Mouse (Mus musculus) liver, adult 2 months (tissue): ENCODE data around the gene Hecw2. TPM values are rescaled to one million over a fixed set of nuclear protein-coding genes. Genes with fewer than 3 reads are reported as not detected.

Experiments used
- DNase-seq: peaks from one replicate; pipeline ENCODE4 v3.0.0-alpha.2; 2011; ENCODE audit warnings: low read depth, low spot score; ENCODE audit errors: extremely low read depth
- H3K27ac ChIP-seq: fragments of 200-500 bp; replicated peaks from 2 replicates; pipeline ENCODE4 v1.5.1; 2012; ENCODE audit warnings: low read depth, mild to moderate bottlenecking, control low read depth, inconsistent platforms, low read length; ENCODE audit not compliant: insufficient read depth
- H3K27me3 ChIP-seq: fragments of 200-500 bp; 2 replicates; pipeline ENCODE4 v1.6.1; 2012; ENCODE audit warnings: mild to moderate bottlenecking, moderate library complexity, low read length, inconsistent platforms; ENCODE audit not compliant: control insufficient read depth, insufficient read depth
- H3K36me3 ChIP-seq: fragments of 200-500 bp; 2 replicates; pipeline ENCODE4 v1.6.1; 2012; ENCODE audit warnings: low read length, inconsistent platforms; ENCODE audit not compliant: control insufficient read depth, insufficient read depth
- H3K4me1 ChIP-seq: fragments of 200-500 bp; 2 replicates; pipeline ENCODE4 v1.6.1; 2011; ENCODE audit warnings: low read length; ENCODE audit not compliant: control insufficient read depth, insufficient read depth
- H3K4me3 ChIP-seq: fragments of 200-500 bp; 2 replicates; pipeline ENCODE4 v1.5.1; 2011; ENCODE audit warnings: low read depth, mild to moderate bottlenecking, control low read depth, low read length, moderate library complexity; ENCODE audit not compliant: insufficient read depth
- H3K79me2 ChIP-seq: fragments of 200-500 bp; 2 replicates; pipeline ENCODE4 v1.6.1; 2012; ENCODE audit warnings: inconsistent platforms, mild to moderate bottlenecking, low read length, moderate library complexity; ENCODE audit not compliant: control insufficient read depth, insufficient read depth
- H3K9ac ChIP-seq: fragments of 200-500 bp; 2 replicates; pipeline ENCODE4 v1.6.1; 2012; ENCODE audit warnings: low read depth, mild to moderate bottlenecking, control low read depth, inconsistent platforms, low read length
- CTCF ChIP-seq: fragments of 200-500 bp; IDR thresholded peaks from 2 replicates; pipeline ENCODE4 v1.5.1; 2011; ENCODE audit warnings: low read depth, low read length, control low read depth
- POLR2A ChIP-seq: fragments of 200-500 bp; IDR thresholded peaks from 2 replicates; pipeline ENCODE4 v1.6.1; 2011; ENCODE audit warnings: low read length, control low read depth; ENCODE audit not compliant: insufficient read depth; ENCODE audit errors: extremely low read depth
- WGBS: fragments of 180-500 bp; shearing (Covaris S2); methylation state at CpG from one replicate; pipeline ENCODE4 v1.1.7; 2018; 5-methylcytosine and 5-hydroxymethylcytosine counted together
- polyA plus RNA-seq: library from polyadenylated mRNA; depleted of rRNA; stranded (reverse); fragments of >200 nt; gene quantifications from 2 replicates; pipeline ENCODE4 v1.2.3, GENCODE M21; 2012
- total RNA-seq: library from RNA; depleted of rRNA; stranded (reverse); fragments of >200 nt; gene quantifications from 2 replicates; pipeline ENCODE4 v1.2.3, GENCODE M21; 2014

Gene Hecw2
- total and polyA plus RNA-seq, 2 experiments, result 0.38 to 2.9 TPM

- no peaks in the 10 kb centered on the region for H3K79me2 ChIP-seq
- H3K36me3 ChIP-seq, result no peaks in the 10 kb centered on the region
- no peak overlapping the region for H3K9ac ChIP-seq
- WGBS, result 56% methylated on average over 3 of the region's 3 CpGs
- TF ChIP-seq POLR2A (no peak), CTCF (no peak)
- H3K27ac ChIP-seq, result no peak overlapping the region
- no peaks in the 10 kb centered on the region for H3K27me3 ChIP-seq
- no peak overlapping the region for H3K4me3 ChIP-seq
- DNase-seq, result no peak
- no peaks in the 10 kb centered on the region for H3K4me1 ChIP-seq
These were observed 328.5 kb downstream of the Hecw2 start for GRCm38 (mm10) chr1:53866374-53866902.

DNA sequence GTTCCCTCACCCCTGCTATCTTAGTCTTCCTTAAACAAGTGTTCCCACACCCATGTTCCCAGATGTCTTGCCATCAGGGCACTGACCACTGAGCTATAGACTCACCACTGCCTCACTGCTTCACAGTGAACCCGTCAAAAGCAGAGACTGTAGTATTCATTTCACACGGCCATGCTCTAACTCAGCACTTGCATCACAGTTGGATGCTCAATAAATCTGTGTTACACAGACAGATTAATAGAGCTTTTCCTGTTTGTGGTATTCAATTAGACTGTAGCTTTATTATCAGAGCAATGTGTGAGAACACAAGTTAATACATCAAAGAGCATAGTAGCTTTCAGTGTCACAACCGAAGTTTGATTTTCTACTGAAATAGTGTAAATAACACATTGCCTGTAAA, 330.9 kb downstream of the Hecw2 start:
- TF ChIP-seq CTCF, result no peak
- TF ChIP-seq POLR2A, result no peak
- DNase-seq, result no peak
- Histone ChIP-seq H3K79me2 (no peaks in the 10 kb centered on the region), H3K4me1 (no peaks in the 10 kb centered on the region), H3K4me3 (no peak overlapping the region), H3K27ac (no peak overlapping the region), H3K9ac (no peak overlapping the region), H3K27me3 (no peaks in the 10 kb centered on the region), H3K36me3 (no peaks in the 10 kb centered on the region)
- WGBS, result 87% methylated on average over 3 of the region's 3 CpGs

- Histone ChIP-seq H3K27ac (no peak overlapping the region), H3K9ac (no peak overlapping the region), H3K27me3 (no peaks in the 10 kb centered on the region), H3K4me1 (no peaks in the 10 kb centered on the region), H3K79me2 (no peaks in the 10 kb centered on the region), H3K4me3 (no peak overlapping the region), H3K36me3 (no peaks in the 10 kb centered on the region)
- DNase-seq, result no peak
- 88% methylated on average over 3 of the region's 3 CpGs for WGBS
- TF ChIP-seq CTCF (no peak), POLR2A (no peak)
These were observed 334.4 kb downstream of the Hecw2 start for GRCm38 (mm10) chr1:53860611-53861010.

GRCm38 (mm10) chr1:53859175-53859574, 335.8 kb downstream of the Hecw2 start:
- no peak for TF ChIP-seq CTCF
- TF ChIP-seq POLR2A, result no peak
- H3K4me3 ChIP-seq, result no peak overlapping the region

DNA sequence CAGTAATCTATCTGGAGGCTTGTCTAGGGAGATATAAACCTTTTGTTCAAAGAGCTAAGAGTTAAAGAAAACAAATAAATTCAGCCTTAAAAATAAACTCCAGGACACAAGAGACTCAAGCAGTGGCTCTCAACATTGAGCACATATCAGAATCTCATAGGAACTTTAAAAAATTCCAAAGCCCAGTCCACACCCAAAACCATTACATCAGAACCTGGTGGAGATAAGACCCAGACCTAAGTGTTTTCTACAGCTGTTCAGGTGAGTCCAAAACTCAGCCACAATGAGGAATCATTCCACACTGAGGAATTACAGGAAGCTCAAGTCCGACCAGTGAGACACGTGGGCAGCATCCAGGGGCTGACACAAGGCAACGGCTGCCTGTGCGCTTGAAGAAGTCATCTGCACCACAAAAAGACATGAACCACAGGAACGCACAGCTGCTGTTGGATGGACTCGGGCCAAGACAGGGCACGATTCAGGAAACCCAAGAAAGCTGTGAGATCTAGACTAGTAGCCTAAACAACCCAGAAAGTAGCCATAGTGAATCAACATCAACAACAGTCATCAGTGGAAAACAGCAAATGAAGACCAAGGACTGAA, 338.4 kb downstream of the Hecw2 start:
- DNase-seq, result no peak
- 83% methylated on average over 7 of the region's 7 CpGs for WGBS

More at GRCm38 (mm10) chr1:53859175-53859574, 335.8 kb downstream of the Hecw2 start:
- Histone ChIP-seq H3K36me3 (no peaks in the 10 kb centered on the region), H3K27ac (no peak overlapping the region), H3K4me1 (no peaks in the 10 kb centered on the region), H3K9ac (no peak overlapping the region), H3K79me2 (no peaks in the 10 kb centered on the region), H3K27me3 (no peaks in the 10 kb centered on the region)
- no peak for DNase-seq

DNA sequence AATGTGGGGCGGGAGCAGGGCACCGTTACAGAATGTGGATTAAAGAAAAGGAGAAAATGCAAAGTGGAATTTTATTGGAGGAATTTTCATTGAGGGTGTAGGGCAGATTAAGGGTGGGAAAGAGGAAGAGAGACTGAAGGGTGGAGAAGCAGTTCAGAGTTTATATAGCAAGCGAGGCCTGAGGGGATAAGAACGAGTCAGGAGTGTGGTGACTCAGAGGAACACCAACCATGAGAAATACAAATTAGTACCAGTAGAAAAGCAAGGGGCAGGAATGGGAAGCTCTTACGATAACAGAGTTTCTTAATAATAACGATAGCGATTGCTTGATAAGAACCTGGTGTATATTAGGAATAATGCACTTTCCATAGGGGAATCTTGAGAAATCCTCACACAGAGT, 339.2 kb downstream of the Hecw2 start:
- no peaks in the 10 kb centered on the region for H3K27me3 ChIP-seq
- no peaks in the 10 kb centered on the region for H3K36me3 ChIP-seq
- 82% methylated on average over 7 of the region's 7 CpGs for WGBS
- no peak overlapping the region for H3K27ac ChIP-seq
- TF ChIP-seq POLR2A (no peak), CTCF (no peak)
- H3K4me1 ChIP-seq, result no peaks in the 10 kb centered on the region
- peak; percentile 23 for DNase-seq
- no peak overlapping the region for H3K9ac ChIP-seq
- H3K4me3 ChIP-seq, result no peak overlapping the region
- H3K79me2 ChIP-seq, result no peaks in the 10 kb centered on the region

More for the DNA sequence above, 338.4 kb downstream of the Hecw2 start:
- Histone ChIP-seq H3K36me3 (no peaks in the 10 kb centered on the region), H3K27me3 (no peaks in the 10 kb centered on the region), H3K4me1 (no peaks in the 10 kb centered on the region), H3K9ac (no peak overlapping the region), H3K27ac (no peak overlapping the region), H3K79me2 (no peaks in the 10 kb centered on the region), H3K4me3 (no peak overlapping the region)
- TF ChIP-seq CTCF (no peak), POLR2A (no peak)
